In the genomic region with DNA sequence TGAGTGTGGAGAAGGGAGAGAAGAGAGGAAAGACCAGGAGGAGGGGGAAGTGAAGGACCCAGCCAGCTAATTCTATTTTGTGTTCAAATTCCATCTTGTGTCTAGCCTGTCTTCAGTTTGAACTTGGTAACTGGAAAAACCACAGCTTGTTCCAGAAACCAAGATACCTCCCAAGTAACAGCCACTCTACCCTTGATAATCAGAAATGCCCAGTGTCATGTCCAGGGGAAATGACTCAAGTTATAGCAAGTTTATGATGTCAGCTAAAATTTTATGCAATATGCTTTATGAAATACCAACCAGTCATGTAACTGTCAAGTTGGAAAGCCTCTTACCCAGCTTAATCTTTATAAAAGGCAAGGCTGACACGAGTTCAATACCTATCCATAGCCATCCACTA, we compare ENCODE assay signal across 12 mouse cellular contexts.
"Had no signal": no experiment of that assay in that cellular context is flagged by ENCODE, and none has a peak within 500 bp of the region (broad histone marks: within the 10 kb centered on the region; RNA-seq: fewer than 3 reads in every experiment).

No protein-coding gene starts in this region.

- DNase-seq: retina, postnatal 1 day; right cerebral cortex, adult 18-20 months; right cerebral cortex, postnatal 14 days; right cerebral cortex, postnatal 25 days; right cerebral cortex, postnatal 4 days; spleen, adult 18-20 months; thymus, adult 18-20 months; thymus, adult 2 months; thymus, postnatal 14 days; thymus, postnatal 25 days; thymus, postnatal 36 days; thymus, postnatal 4 days had no signal
